Mouse (Mus musculus) forebrain, embryonic 11.5 days (tissue): ENCODE data around the gene B3glct. TPM values are rescaled to one million over a fixed set of nuclear protein-coding genes. Genes with fewer than 3 reads are reported as not detected.

Experiments used
- ATAC-seq: fragments of 200-750 bp; cut with Nextera tagmentation; replicated peaks from 2 replicates; pipeline ENCODE4 v1.8.0; 2017; ENCODE audit warnings: moderate TSS enrichment; ENCODE audit not compliant: low FRiP score
- DNase-seq: peaks from one replicate; pipeline ENCODE4 v3.0.0-alpha.2; 2017; ENCODE audit warnings: low spot score
- H3K27ac ChIP-seq: fragments of 300-500 bp; sonication (generic); 2 replicates; pipeline ENCODE4 v1.5.1; 2014; ENCODE audit warnings: low read depth, low read length
- H3K27me3 ChIP-seq: fragments of 300-500 bp; sonication (generic); 2 replicates; pipeline ENCODE4 v1.6.1; 2014; ENCODE audit warnings: mild to moderate bottlenecking, low read length, mixed read lengths; ENCODE audit not compliant: control insufficient read depth, insufficient read depth
- H3K36me3 ChIP-seq: fragments of 300-500 bp; sonication (generic); 2 replicates; pipeline ENCODE4 v1.6.1; 2014; ENCODE audit warnings: mild to moderate bottlenecking, low read length, moderate library complexity, mixed read lengths; ENCODE audit not compliant: control insufficient read depth, insufficient read depth
- H3K4me1 ChIP-seq: fragments of 300-500 bp; sonication (generic); replicated peaks from 2 replicates; pipeline ENCODE4 v1.6.1; 2014; ENCODE audit warnings: low read length, mixed read lengths; ENCODE audit not compliant: control insufficient read depth, insufficient read depth
- H3K4me2 ChIP-seq: fragments of 300-500 bp; sonication (generic); 2 replicates; pipeline ENCODE4 v1.6.1; 2014; ENCODE audit warnings: low read depth, mild to moderate bottlenecking, low read length, moderate library complexity, mixed read lengths; ENCODE audit not compliant: severe bottlenecking
- H3K4me3 ChIP-seq: fragments of 300-500 bp; sonication (generic); 2 replicates; pipeline ENCODE4 v1.5.1; 2014; ENCODE audit warnings: low read depth, low read length
- H3K9ac ChIP-seq: fragments of 300-500 bp; sonication (generic); 2 replicates; pipeline ENCODE4 v1.6.1; 2014; ENCODE audit warnings: low read length
- H3K9me3 ChIP-seq: fragments of 300-500 bp; sonication (generic); 2 replicates; pipeline ENCODE4 v1.6.1; 2016; ENCODE audit warnings: low read length, mixed read lengths; ENCODE audit not compliant: control insufficient read depth
- WGBS: fragments of 180-500 bp; shearing (Covaris S2); extraction: QIAGEN DNeasy Blood & Tissue Kit; methylation state at CpG from one replicate; pipeline ENCODE4 v1.1.7; 2014; 5-methylcytosine and 5-hydroxymethylcytosine counted together
- polyA plus RNA-seq: library from polyadenylated mRNA; unstranded; fragments of >200 nt; fragmentation: Nextera tagmentation; extraction: Ambion mirVana; gene quantifications from 2 replicates; pipeline ENCODE4 v1.2.1, GENCODE M21; 2014

B3glct gene
- polyA plus RNA-seq, 1 experiment from 2014 or later, result 17.1 TPM

DNA sequence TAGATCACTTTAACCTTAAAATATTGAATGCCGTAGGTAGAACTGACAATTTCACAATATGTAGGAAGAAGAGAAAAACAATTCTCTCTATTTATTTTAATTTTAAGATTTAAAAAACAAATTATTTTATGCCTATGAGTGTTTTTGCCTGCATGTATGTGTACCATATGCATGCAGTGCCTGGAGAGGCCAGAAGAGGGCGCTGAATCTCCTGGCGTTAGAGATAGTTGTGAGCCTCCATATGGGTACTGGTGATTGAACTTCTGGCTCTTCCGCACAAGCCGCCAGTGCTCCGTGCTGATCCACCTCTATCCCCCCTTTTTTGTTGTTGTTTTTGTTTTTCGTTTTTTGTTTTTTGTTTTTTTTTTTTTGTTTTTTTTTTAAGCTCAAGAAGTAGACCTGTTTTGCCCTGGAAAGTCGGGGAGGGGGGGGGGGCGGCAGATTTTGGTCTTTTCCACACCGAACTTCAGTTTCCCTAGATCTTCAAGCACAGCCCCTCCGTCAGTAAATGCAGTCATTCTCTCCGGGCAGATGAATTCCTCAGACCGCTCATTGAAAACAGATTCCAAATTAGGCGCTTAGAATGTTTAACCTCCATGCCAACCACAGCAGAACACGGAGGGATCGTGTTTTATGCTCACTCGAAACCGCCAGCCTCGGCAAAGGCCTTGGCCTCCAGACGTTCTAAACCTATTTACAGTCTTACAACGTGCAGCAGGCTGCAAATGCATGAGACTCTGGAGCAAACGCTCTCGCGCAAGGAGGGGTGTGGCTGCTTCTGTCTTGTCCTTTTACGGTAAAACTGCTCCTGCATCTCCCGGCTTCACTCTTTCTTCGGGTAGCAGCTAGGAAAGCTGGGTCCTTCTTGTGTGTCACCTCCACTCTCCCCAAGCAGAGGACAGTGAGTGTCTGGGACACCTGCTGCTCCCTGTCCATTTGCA lies 70.9 kb downstream of the B3glct start:
- H3K4me1 ChIP-seq, result no peaks in the 10 kb centered on the region
- H3K4me2 ChIP-seq, result no peak overlapping the region
- WGBS, result 86% methylated on average over 27 of the region's 27 CpGs
- ATAC-seq (no peak), DNase-seq (no peak)
- H3K27ac ChIP-seq, result no peak overlapping the region
- H3K4me3 ChIP-seq, result no peak overlapping the region
- no peak overlapping the region for H3K9ac ChIP-seq
- H3K9me3 ChIP-seq, result no peaks in the 10 kb centered on the region
- no peaks in the 10 kb centered on the region for H3K36me3 ChIP-seq
- no peaks in the 10 kb centered on the region for H3K27me3 ChIP-seq

DNA sequence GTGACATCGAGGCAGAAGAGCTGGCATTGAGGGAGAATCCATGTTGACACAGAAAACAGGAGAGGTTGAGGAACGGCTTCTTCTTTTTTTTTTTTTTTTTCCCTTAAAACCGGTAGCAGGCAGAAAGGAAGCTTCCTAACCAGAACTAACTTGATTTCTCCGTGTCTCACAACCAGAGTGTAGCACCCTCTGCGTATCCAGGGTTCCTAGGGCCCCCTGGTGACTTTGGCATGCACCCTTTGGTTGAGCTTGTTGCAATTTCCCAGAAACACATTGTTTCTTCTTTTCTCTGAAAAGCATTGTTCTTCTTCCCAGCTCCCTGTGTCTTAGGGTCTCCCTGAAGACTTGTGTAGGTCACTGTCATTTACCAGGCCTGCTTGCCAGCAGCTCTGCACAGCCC lies 73.8 kb downstream of the B3glct start:
- H3K9ac ChIP-seq, result no peak overlapping the region
- no peaks in the 10 kb centered on the region for H3K36me3 ChIP-seq
- no peak for ATAC-seq
- no peak overlapping the region for H3K4me3 ChIP-seq
- H3K4me1 ChIP-seq, result no peaks in the 10 kb centered on the region
- no peak overlapping the region for H3K27ac ChIP-seq
- WGBS, result 70% methylated on average over 5 of the region's 5 CpGs
- no peak overlapping the region for H3K4me2 ChIP-seq
- no peaks in the 10 kb centered on the region for H3K27me3 ChIP-seq
- no peak for DNase-seq
- no peaks in the 10 kb centered on the region for H3K9me3 ChIP-seq

DNA sequence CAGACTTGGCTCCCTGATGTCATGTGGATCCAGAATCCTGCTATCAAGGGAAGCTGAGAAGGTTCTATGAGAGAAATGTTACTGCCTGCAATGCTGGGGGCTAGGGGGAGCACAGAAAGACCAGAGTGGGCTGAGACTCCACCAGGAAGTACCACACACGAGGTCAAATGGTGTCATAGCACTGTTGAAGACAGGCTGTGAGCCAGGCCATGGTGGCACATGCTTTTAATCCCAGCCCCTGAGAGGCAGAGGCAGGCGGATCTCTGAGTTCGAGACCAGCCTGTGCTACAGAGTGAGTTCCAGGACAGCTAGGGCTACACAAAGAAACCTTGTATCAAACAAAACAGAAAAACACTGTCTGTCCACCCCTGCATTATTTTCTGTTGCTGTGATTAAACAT lies 75.0 kb downstream of the B3glct start:
- no peaks in the 10 kb centered on the region; the same call in 1 of the 2 replicates for H3K9me3 ChIP-seq
- no peak overlapping the region for H3K4me2 ChIP-seq
- no peak overlapping the region for H3K9ac ChIP-seq
- H3K4me3 ChIP-seq, result no peak overlapping the region
- H3K4me1 ChIP-seq, result no peaks in the 10 kb centered on the region
- DNase-seq, result no peak
- H3K27me3 ChIP-seq, result no peaks in the 10 kb centered on the region
- no peak overlapping the region for H3K27ac ChIP-seq
- ATAC-seq, result no peak
- WGBS, result 93% methylated on average over 3 of the region's 3 CpGs
- H3K36me3 ChIP-seq, result no peaks in the 10 kb centered on the region

DNA sequence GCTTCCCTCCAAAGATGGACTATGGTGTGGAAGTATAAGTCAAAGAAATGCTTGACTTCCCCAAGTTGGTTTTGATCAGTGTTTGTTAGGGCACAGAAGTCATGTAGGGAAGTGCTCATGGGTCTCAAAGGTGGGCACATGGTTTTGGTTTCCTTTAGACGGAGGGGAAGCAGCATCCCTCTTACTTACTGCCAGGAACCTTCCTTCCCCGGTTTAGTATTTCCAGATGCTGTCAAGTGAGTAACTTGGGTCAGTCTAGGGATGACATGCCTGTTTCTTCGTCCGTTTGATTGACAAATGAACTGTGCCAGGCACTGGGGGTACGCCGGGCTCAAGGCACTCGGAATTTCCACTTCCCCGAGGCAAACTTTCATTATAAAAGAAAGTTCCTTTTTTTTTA lies 89.1 kb downstream of the B3glct start:
- Histone ChIP-seq H3K27me3 (no peaks in the 10 kb centered on the region), H3K27ac (no peak overlapping the region), H3K36me3 (no peaks in the 10 kb centered on the region), H3K9me3 (no peaks in the 10 kb centered on the region), H3K4me3 (no peak overlapping the region), H3K4me2 (no peak overlapping the region), H3K4me1 (no peaks in the 10 kb centered on the region), H3K9ac (no peak overlapping the region)
- ATAC-seq, result no peak
- WGBS, result 71% methylated on average over 8 of the region's 8 CpGs
- no peak for DNase-seq

DNA sequence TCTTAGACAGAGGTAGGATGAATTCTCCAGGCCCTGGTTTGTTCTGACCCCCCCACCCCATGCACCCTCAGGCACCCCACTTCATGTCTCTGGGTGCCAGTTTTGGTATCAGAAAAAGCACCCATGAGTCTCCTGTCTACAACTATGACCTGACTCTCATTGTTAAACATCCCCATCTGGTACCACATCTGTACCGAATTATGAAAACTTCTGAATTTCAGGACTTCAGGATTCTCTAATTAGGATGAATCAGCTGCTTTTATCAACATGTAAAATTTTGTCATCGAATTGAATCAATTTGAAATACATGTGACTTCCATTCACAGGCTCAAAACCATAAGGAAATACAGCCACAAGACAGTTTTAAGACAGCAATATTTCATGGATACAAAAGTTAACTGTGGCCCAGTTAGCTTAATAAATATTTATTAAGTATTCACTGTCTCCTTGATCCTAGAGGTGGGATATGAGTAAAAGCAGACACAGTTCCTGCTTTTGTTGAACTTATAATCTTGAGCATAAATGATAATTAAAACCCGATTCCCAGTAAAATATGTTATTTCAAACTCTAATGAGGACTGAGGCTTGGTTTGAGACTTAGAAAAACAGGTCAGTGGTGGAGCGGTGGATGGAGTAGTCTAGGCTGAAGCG lies 89.7 kb downstream of the B3glct start:
- Histone ChIP-seq H3K9ac (no peak overlapping the region), H3K36me3 (no peaks in the 10 kb centered on the region), H3K4me1 (no peaks in the 10 kb centered on the region), H3K9me3 (no peaks in the 10 kb centered on the region), H3K4me2 (no peak overlapping the region), H3K4me3 (no peak overlapping the region), H3K27me3 (no peaks in the 10 kb centered on the region), H3K27ac (no peak overlapping the region)
- 89% methylated on average over 5 of the region's 5 CpGs for WGBS
- DNase-seq, result no peak
- ATAC-seq, result no peak

DNA sequence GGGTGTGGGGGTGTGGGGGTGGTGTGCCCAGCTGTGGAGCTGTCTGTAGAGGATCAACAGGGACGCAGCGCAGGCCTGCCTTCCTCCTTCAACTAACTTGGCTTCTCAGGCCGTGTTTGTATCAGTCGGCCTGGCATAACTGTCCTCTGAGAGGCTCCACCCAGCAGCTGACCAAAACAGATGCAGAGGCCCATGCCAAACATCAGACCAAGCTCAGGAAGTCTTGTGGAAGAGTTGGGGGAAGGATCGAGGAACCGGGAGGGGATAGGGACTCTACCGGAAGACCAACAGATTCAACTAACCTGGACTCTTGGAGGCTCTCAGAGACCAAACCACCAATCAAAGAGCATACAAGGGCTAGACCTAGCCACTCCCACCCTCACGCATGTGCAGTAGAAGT lies 91.6 kb downstream of the B3glct start:
- no peaks in the 10 kb centered on the region for H3K27me3 ChIP-seq
- H3K9me3 ChIP-seq, result no peaks in the 10 kb centered on the region
- WGBS, result 95% methylated on average over 8 of the region's 8 CpGs
- H3K4me3 ChIP-seq, result no peak overlapping the region
- DNase-seq (no peak), ATAC-seq (no peak)
- no peaks in the 10 kb centered on the region for H3K36me3 ChIP-seq
- H3K27ac ChIP-seq, result no peak overlapping the region
- no peaks in the 10 kb centered on the region for H3K4me1 ChIP-seq
- H3K9ac ChIP-seq, result no peak overlapping the region
- no peak overlapping the region for H3K4me2 ChIP-seq

DNA sequence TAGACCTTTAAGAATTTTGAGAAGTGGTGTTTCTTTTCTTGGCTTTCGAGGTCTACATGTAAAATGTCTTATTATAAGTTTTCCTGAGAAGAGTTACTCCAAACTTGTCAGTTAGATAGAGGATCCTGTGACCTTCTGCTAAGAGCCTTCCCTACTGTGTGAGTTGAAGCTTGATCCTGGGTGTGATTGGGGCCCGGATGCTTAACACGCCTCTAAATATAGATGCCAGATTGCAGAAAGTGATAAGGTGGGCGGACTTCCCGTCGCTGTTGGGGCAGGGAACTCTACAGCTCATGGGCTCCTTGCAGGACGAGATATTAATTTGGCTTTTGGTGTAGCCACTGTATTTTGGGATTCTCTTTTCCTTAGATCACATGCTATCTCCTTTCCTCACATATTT lies 98.0 kb downstream of the B3glct start:
- no peak overlapping the region for H3K27ac ChIP-seq
- no peak overlapping the region for H3K4me3 ChIP-seq
- no peaks in the 10 kb centered on the region for H3K36me3 ChIP-seq
- no peak overlapping the region for H3K4me2 ChIP-seq
- ATAC-seq, result no peak
- WGBS, result 91% methylated on average over 7 of the region's 7 CpGs
- DNase-seq, result no peak
- H3K4me1 ChIP-seq, result no peaks in the 10 kb centered on the region
- H3K9me3 ChIP-seq, result peaks cover 3% of the 10 kb centered on the region; the same call in 1 of the 2 replicates
- no peak overlapping the region for H3K9ac ChIP-seq
- H3K27me3 ChIP-seq, result no peaks in the 10 kb centered on the region

DNA sequence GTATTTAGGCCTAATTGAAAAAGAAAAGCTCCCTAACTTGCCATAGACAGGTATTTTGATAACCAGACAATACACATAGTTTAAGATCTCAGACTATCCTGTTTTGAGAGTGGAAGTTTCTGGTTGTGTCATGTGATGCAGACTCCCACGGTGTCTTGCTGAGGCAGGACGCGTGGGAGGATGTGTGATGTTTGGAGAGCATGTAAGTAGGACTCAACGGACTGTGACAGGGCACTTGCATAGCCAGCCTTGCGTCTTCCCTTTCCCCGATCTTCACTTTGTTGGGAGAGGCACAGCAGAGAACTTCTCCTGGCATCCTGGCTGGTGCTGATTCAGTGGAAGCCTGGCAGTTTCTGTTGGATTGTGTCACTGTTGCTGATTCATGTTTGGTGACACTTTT lies 101.7 kb downstream of the B3glct start:
- Histone ChIP-seq H3K27ac (no peak overlapping the region), H3K4me2 (no peak overlapping the region), H3K9ac (no peak overlapping the region), H3K4me1 (no peaks in the 10 kb centered on the region), H3K36me3 (no peaks in the 10 kb centered on the region), H3K27me3 (no peaks in the 10 kb centered on the region), H3K9me3 (peaks cover 3% of the 10 kb centered on the region; the same call in 1 of the 2 replicates), H3K4me3 (no peak overlapping the region)
- WGBS, result 90% methylated on average over 6 of the region's 6 CpGs
- DNase-seq (no peak), ATAC-seq (no peak)
